Mouse (Mus musculus): ENCODE results near the gene Sned1. TPM values are rescaled to one million over a fixed set of nuclear protein-coding genes. Genes with fewer than 3 reads are reported as not detected.
"Not testable (repeated sequence)": the region's sequence is repeated elsewhere in the genome, so short reads cannot be mapped to it uniquely, and the experiment has no call there.

Gene Sned1
- polyA plus RNA-seq (2014; fragmentation: Nextera tagmentation; extraction: Ambion mirVana) = 8.6 and 17.9 TPM in 2 replicates

- Histone ChIP-seq H3K27me3 (ENCODE audit: control insufficient read depth, insufficient read depth, low read length) (0 out of 2 replicates have a peak, but pooled peaks cover 3% of the 10 kb centered on the region), H3K27ac (ENCODE audit: low read depth, low read length) (peak within 1 kb of the TSS; percentile 47; the same call in 1 of the 2 replicates), H3K9me3 (ENCODE audit: control insufficient read depth, low read length) (no peaks in the 10 kb centered on the region), H3K4me1 (ENCODE audit: control insufficient read depth, insufficient read depth, low read length) (peaks cover 42% of the 10 kb centered on the region), H3K36me3 (ENCODE audit: control insufficient read depth, insufficient read depth, low read length) (no peaks in the 10 kb centered on the region), H3K9ac (ENCODE audit: low read depth, low read length) (peak within 1 kb of the TSS; percentile 62), H3K4me2 (replicated peaks; ENCODE audit: low read depth, low read length) (peak within 1 kb of the TSS; percentile 100), H3K4me3 (ENCODE audit: low read length) (peak within 1 kb of the TSS; percentile 49)
- peak; percentile 92 for ATAC-seq (ENCODE audit: low FRiP score, low TSS enrichment)
- under 1% methylated on average over 85 of the region's 100 CpGs for WGBS
These were observed at the start of gene Sned1 for GRCm38 (mm10) chr1:93235576-93236544. Sned1 (plus strand) TSS chr1:93235841.

GRCm38 (mm10) chr1:93190726-93191305 lies 44.8 kb upstream of the Sned1 start:
- no peaks in the 10 kb centered on the region for H3K36me3 ChIP-seq (ENCODE audit: control insufficient read depth, insufficient read depth, low read length)
- no peak overlapping the region for H3K27ac ChIP-seq (ENCODE audit: low read depth, low read length)
- H3K4me1 ChIP-seq (ENCODE audit: control insufficient read depth, insufficient read depth, low read length) = peaks cover 10% of the 10 kb centered on the region; the same call in 1 of the 2 replicates
- H3K27me3 ChIP-seq (ENCODE audit: control insufficient read depth, insufficient read depth, low read length) = no peaks in the 10 kb centered on the region
- H3K4me2 ChIP-seq (replicated peaks; ENCODE audit: low read depth, low read length) = no peak overlapping the region; the same call in 1 of the 2 replicates
- no peak overlapping the region for H3K4me3 ChIP-seq (ENCODE audit: low read length)
- 6% methylated on average over 10 of the region's 17 CpGs for WGBS
- 0 out of 2 replicates have a peak, but pooled peaks have one; percentile 17 for ATAC-seq (ENCODE audit: low FRiP score, low TSS enrichment)
- no peak overlapping the region for H3K9ac ChIP-seq (ENCODE audit: low read depth, low read length)
- H3K9me3 ChIP-seq (ENCODE audit: control insufficient read depth, low read length) = no peaks in the 10 kb centered on the region

- 83% methylated on average over 3 of the region's 3 CpGs for WGBS
- 0 out of 2 replicates have a peak, but pooled peaks cover 5% of the 10 kb centered on the region for H3K4me1 ChIP-seq (ENCODE audit: control insufficient read depth, insufficient read depth, low read length)
- H3K36me3 ChIP-seq (ENCODE audit: control insufficient read depth, insufficient read depth, low read length) = no peaks in the 10 kb centered on the region
- H3K27me3 ChIP-seq (ENCODE audit: control insufficient read depth, insufficient read depth, low read length) = no peaks in the 10 kb centered on the region
- no peaks in the 10 kb centered on the region for H3K9me3 ChIP-seq (ENCODE audit: control insufficient read depth, low read length)
- H3K27ac ChIP-seq (ENCODE audit: low read depth, low read length) = no peak overlapping the region
- no peak overlapping the region for H3K9ac ChIP-seq (ENCODE audit: low read depth, low read length)
- no peak overlapping the region for H3K4me2 ChIP-seq (replicated peaks; ENCODE audit: low read depth, low read length)
- H3K4me3 ChIP-seq (ENCODE audit: low read length) = no peak overlapping the region
- no peak for ATAC-seq (ENCODE audit: low FRiP score, low TSS enrichment)
These were observed 40.7 kb upstream of the Sned1 start for GRCm38 (mm10) chr1:93194961-93195360.

- not testable (repeated sequence) for H3K27me3 ChIP-seq (ENCODE audit: control insufficient read depth, insufficient read depth, low read length); H3K4me2 ChIP-seq (replicated peaks; ENCODE audit: low read depth, low read length); H3K36me3 ChIP-seq (ENCODE audit: control insufficient read depth, insufficient read depth, low read length); H3K27ac ChIP-seq (ENCODE audit: low read depth, low read length); ATAC-seq (ENCODE audit: low FRiP score, low TSS enrichment); H3K9ac ChIP-seq (ENCODE audit: low read depth, low read length); H3K9me3 ChIP-seq (ENCODE audit: control insufficient read depth, low read length); H3K4me1 ChIP-seq (ENCODE audit: control insufficient read depth, insufficient read depth, low read length); H3K4me3 ChIP-seq (ENCODE audit: low read length)
- 85% methylated on average over 2 of the region's 2 CpGs for WGBS
These were observed 38.2 kb upstream of the Sned1 start for GRCm38 (mm10) chr1:93197454-93197853.

- Histone ChIP-seq H3K9me3 (ENCODE audit: control insufficient read depth, low read length) (no peaks in the 10 kb centered on the region), H3K4me2 (replicated peaks; ENCODE audit: low read depth, low read length) (no peak overlapping the region), H3K4me3 (ENCODE audit: low read length) (no peak overlapping the region), H3K27ac (ENCODE audit: low read depth, low read length) (0 out of 2 replicates have a peak overlapping the region, but pooled peaks have one; percentile 9), H3K27me3 (ENCODE audit: control insufficient read depth, insufficient read depth, low read length) (no peaks in the 10 kb centered on the region), H3K36me3 (ENCODE audit: control insufficient read depth, insufficient read depth, low read length) (no peaks in the 10 kb centered on the region), H3K9ac (ENCODE audit: low read depth, low read length) (no peak overlapping the region), H3K4me1 (ENCODE audit: control insufficient read depth, insufficient read depth, low read length) (no peaks in the 10 kb centered on the region)
- 81% methylated on average over 3 of the region's 3 CpGs for WGBS
- no peak for ATAC-seq (ENCODE audit: low FRiP score, low TSS enrichment)
These were observed 37.7 kb upstream of the Sned1 start for GRCm38 (mm10) chr1:93197916-93198315.

- Histone ChIP-seq H3K9ac (ENCODE audit: low read depth, low read length) (no peak overlapping the region), H3K4me3 (ENCODE audit: low read length) (no peak overlapping the region), H3K27ac (ENCODE audit: low read depth, low read length) (no peak overlapping the region), H3K36me3 (ENCODE audit: control insufficient read depth, insufficient read depth, low read length) (no peaks in the 10 kb centered on the region), H3K4me2 (replicated peaks; ENCODE audit: low read depth, low read length) (no peak overlapping the region), H3K9me3 (ENCODE audit: control insufficient read depth, low read length) (no peaks in the 10 kb centered on the region), H3K27me3 (ENCODE audit: control insufficient read depth, insufficient read depth, low read length) (no peaks in the 10 kb centered on the region), H3K4me1 (ENCODE audit: control insufficient read depth, insufficient read depth, low read length) (peaks cover 22% of the 10 kb centered on the region)
- ATAC-seq (ENCODE audit: low FRiP score, low TSS enrichment) = no peak
- 63% methylated on average over 12 of the region's 12 CpGs for WGBS
These were observed 29.2 kb upstream of the Sned1 start for GRCm38 (mm10) chr1:93206277-93206970.

- H3K9ac ChIP-seq (ENCODE audit: low read depth, low read length) = no peak overlapping the region
- 93% methylated on average over 4 of the region's 4 CpGs for WGBS
- ATAC-seq (ENCODE audit: low FRiP score, low TSS enrichment) = no peak
- no peak overlapping the region for H3K4me2 ChIP-seq (replicated peaks; ENCODE audit: low read depth, low read length)
- no peaks in the 10 kb centered on the region for H3K9me3 ChIP-seq (ENCODE audit: control insufficient read depth, low read length)
- H3K36me3 ChIP-seq (ENCODE audit: control insufficient read depth, insufficient read depth, low read length) = no peaks in the 10 kb centered on the region
- H3K27me3 ChIP-seq (ENCODE audit: control insufficient read depth, insufficient read depth, low read length) = no peaks in the 10 kb centered on the region
- H3K4me3 ChIP-seq (ENCODE audit: low read length) = no peak overlapping the region
- H3K27ac ChIP-seq (ENCODE audit: low read depth, low read length) = no peak overlapping the region
- peaks cover 34% of the 10 kb centered on the region for H3K4me1 ChIP-seq (ENCODE audit: control insufficient read depth, insufficient read depth, low read length)
These were observed 28.0 kb upstream of the Sned1 start for GRCm38 (mm10) chr1:93207536-93208064.

GRCm38 (mm10) chr1:93210213-93210641 lies 25.4 kb upstream of the Sned1 start:
- H3K27ac ChIP-seq (ENCODE audit: low read depth, low read length) = peak overlapping the region; percentile 83
- H3K9ac ChIP-seq (ENCODE audit: low read depth, low read length) = no peak overlapping the region
- peak; percentile 58 for ATAC-seq (ENCODE audit: low FRiP score, low TSS enrichment)
- H3K36me3 ChIP-seq (ENCODE audit: control insufficient read depth, insufficient read depth, low read length) = no peaks in the 10 kb centered on the region
- H3K4me3 ChIP-seq (ENCODE audit: low read length) = no peak overlapping the region
- no peaks in the 10 kb centered on the region for H3K27me3 ChIP-seq (ENCODE audit: control insufficient read depth, insufficient read depth, low read length)
- no peaks in the 10 kb centered on the region for H3K9me3 ChIP-seq (ENCODE audit: control insufficient read depth, low read length)
- no peak overlapping the region for H3K4me2 ChIP-seq (replicated peaks; ENCODE audit: low read depth, low read length)
- peaks cover 37% of the 10 kb centered on the region for H3K4me1 ChIP-seq (ENCODE audit: control insufficient read depth, insufficient read depth, low read length)
- 24% methylated on average over 9 of the region's 9 CpGs for WGBS
